Mouse (Mus musculus) neural tube, embryonic 14.5 days (tissue): ENCODE measurements at regions not wholly inside any gene's neighbourhood (a gene's known extent, or its start where the extent isn't known, plus 50 kb on each side); places are given as distances from the start of the nearest gene placed in this dataset.

ENCODE experiments used
- ATAC-seq: fragments of 200-750 bp; cut with Nextera tagmentation; 2 replicates; pipeline ENCODE4 v1.8.0; 2017; ENCODE audit warnings: low read depth, mild to moderate bottlenecking, moderate TSS enrichment, moderate library complexity
- H3K27ac ChIP-seq: fragments of 300-500 bp; sonication (generic); 2 replicates; pipeline ENCODE4 v1.5.1; 2014; ENCODE audit warnings: low read depth, mild to moderate bottlenecking, control low read depth, low read length, moderate library complexity, mixed read lengths
- H3K27me3 ChIP-seq: fragments of 300-500 bp; sonication (generic); 2 replicates; pipeline ENCODE4 v1.6.1; 2014; ENCODE audit warnings: low read length; ENCODE audit not compliant: control insufficient read depth, insufficient read depth
- H3K36me3 ChIP-seq: fragments of 300-500 bp; sonication (generic); 2 replicates; pipeline ENCODE4 v1.6.1; 2014; ENCODE audit warnings: low read length, mixed read lengths; ENCODE audit not compliant: control insufficient read depth, insufficient read depth
- H3K4me1 ChIP-seq: fragments of 300-500 bp; sonication (generic); 2 replicates; pipeline ENCODE4 v1.6.1; 2014; ENCODE audit warnings: low read length; ENCODE audit not compliant: control insufficient read depth, insufficient read depth
- H3K4me2 ChIP-seq: fragments of 300-500 bp; sonication (generic); 2 replicates; pipeline ENCODE4 v1.6.1; 2014; ENCODE audit warnings: mild to moderate bottlenecking, low read depth, low read length, control low read depth
- H3K4me3 ChIP-seq: fragments of 300-500 bp; sonication (generic); 2 replicates; pipeline ENCODE4 v1.5.1; 2014; ENCODE audit warnings: low read depth, low read length, control low read depth, mixed read lengths
- H3K9ac ChIP-seq: fragments of 300-500 bp; sonication (generic); replicated peaks from 2 replicates; pipeline ENCODE4 v1.6.1; 2014; ENCODE audit warnings: low read depth, mild to moderate bottlenecking, control low read depth, low read length, mixed read lengths
- H3K9me3 ChIP-seq: fragments of 300-500 bp; sonication (generic); 2 replicates; pipeline ENCODE4 v1.6.1; 2016; ENCODE audit warnings: low read length; ENCODE audit not compliant: control insufficient read depth
- WGBS: fragments of 180-500 bp; shearing (Covaris S2); extraction: QIAGEN DNeasy Blood & Tissue Kit; methylation state at CpG from one replicate; pipeline ENCODE4 v1.1.7; 2014; 5-methylcytosine and 5-hydroxymethylcytosine counted together

DNA sequence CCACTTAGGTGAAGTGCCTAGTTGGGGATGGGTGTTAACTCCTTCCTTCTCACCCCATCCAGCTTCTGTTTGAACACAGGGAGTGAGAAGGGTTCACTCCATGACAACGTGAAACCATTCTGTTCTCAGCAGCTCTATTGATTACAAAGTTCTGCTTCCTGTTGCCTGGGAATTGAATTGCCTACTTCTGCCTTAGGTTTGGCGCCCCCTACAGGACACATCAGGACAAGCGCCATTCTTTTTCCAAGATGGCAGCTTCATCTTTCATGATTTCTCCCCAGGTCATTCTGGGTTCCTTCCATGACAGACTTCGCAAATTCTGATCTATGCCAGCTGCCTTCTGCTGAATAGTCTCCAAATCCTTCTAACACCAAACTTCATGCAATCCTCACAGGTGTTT, 371.5 kb downstream of the Lrig3 start:
- Histone ChIP-seq H3K36me3 (no peaks in the 10 kb centered on the region), H3K27me3 (no peaks in the 10 kb centered on the region), H3K9ac (no peak overlapping the region), H3K4me1 (no peaks in the 10 kb centered on the region), H3K4me3 (no peak overlapping the region), H3K9me3 (no peaks in the 10 kb centered on the region), H3K27ac (no peak overlapping the region), H3K4me2 (no peak overlapping the region)
- ATAC-seq: no peak
- WGBS: 75% methylated on average over 4 of the region's 4 CpGs

GRCm38 (mm10) chr10:126333786-126334185, 367.8 kb downstream of the Lrig3 start:
- no peaks in the 10 kb centered on the region for H3K27me3 ChIP-seq
- no peaks in the 10 kb centered on the region for H3K4me1 ChIP-seq
- H3K4me3 ChIP-seq: no peak overlapping the region
- H3K27ac ChIP-seq: no peak overlapping the region
- H3K9me3 ChIP-seq: no peaks in the 10 kb centered on the region
- no peak overlapping the region for H3K9ac ChIP-seq
- H3K4me2 ChIP-seq: no peak overlapping the region
- ATAC-seq: no peak
- 87% methylated on average over 5 of the region's 5 CpGs for WGBS
- no peaks in the 10 kb centered on the region for H3K36me3 ChIP-seq

DNA sequence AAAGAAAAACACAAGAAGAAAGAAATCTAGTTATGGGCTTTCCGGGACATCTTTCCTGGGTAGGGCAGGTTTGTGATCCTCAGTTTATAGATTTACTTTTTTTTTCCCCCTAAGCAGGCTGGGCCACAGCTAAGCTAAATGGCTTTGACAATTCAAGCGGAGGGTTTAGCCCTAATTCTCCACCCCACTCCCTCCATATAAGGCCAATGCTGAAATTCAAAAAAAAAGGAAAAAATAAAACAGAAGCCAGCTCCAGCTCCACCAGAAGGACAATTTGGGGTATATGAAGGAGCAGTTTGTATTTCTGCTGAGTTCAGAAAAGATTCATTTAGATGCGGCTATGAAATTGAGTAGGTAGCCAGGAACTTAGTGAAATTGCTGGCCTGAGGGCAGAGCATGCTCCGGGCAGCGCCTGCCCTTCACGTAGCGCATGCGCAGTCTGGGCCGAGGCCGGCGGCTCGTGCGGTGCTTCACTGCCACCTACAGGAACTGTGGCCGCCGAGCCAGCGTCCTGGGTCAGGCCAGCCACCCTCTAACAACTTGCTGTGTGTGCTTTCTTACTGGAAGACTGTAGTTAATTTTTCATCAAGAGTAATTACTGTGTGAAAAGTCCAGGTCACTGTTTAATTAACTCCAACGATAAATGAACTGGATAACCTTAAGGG, 364.5 kb downstream of the Lrig3 start:
- Histone ChIP-seq H3K9ac (no peak overlapping the region), H3K36me3 (no peaks in the 10 kb centered on the region), H3K27ac (no peak overlapping the region), H3K4me3 (no peak overlapping the region), H3K4me1 (no peaks in the 10 kb centered on the region), H3K9me3 (no peaks in the 10 kb centered on the region), H3K27me3 (no peaks in the 10 kb centered on the region), H3K4me2 (peak overlapping the region; percentile 24; the same call in 1 of the 2 replicates)
- whole genome bisulfite sequencing: 6% methylated on average over 17 of the region's 17 CpGs
- peak; percentile 90 for ATAC-seq

GRCm38 (mm10) chr10:126320831-126321230, 354.9 kb downstream of the Lrig3 start:
- Histone ChIP-seq H3K4me2 (no peak overlapping the region), H3K9me3 (no peaks in the 10 kb centered on the region), H3K27me3 (no peaks in the 10 kb centered on the region), H3K4me3 (no peak overlapping the region), H3K4me1 (no peaks in the 10 kb centered on the region), H3K27ac (no peak overlapping the region), H3K9ac (no peak overlapping the region), H3K36me3 (no peaks in the 10 kb centered on the region)
- ATAC-seq: no peak
- WGBS: 76% methylated on average over 9 of the region's 9 CpGs

DNA sequence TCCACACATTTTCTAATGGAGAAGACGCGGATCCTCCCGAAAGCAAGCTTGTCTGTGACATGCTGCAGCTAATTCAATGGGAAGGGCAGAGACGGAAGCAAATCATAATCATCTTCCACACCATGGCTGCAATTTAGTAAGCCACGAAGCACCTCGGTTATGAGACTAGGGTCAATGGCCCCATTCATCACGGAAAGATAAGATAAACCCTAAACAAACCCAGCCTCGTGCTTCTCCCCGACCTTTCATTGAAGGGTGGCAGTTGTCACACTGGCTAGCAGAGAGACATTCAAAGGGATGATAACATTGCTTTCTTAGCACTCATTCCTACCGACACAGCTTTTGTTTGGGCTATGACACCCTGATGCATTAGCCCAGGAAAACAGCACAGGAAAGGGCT, 353.8 kb downstream of the Lrig3 start:
- Histone ChIP-seq H3K4me3 (no peak overlapping the region), H3K27me3 (no peaks in the 10 kb centered on the region), H3K27ac (no peak overlapping the region), H3K36me3 (no peaks in the 10 kb centered on the region), H3K4me1 (no peaks in the 10 kb centered on the region), H3K9me3 (no peaks in the 10 kb centered on the region), H3K9ac (no peak overlapping the region), H3K4me2 (no peak overlapping the region)
- no peak for ATAC-seq
- 77% methylated on average over 10 of the region's 10 CpGs for WGBS

DNA sequence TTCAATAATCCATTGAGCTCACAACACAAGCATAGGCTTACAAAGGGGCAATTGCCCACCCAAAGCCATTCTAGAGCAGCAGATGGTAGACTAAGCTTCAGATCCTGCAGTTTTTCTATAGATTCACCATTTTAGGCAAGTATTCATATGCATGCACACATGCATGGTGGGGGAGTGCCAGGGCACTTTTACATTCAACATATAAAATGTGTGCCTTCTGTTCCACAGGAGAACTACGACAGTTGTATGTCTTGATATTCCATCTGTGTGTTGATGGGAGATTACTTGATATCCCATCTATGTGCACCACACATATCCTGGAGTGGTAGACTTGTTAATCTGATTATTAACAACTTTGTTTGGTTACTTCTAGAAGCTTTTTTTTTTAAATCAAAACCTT, 334.0 kb downstream of the Lrig3 start:
- H3K9ac ChIP-seq: no peak overlapping the region
- H3K4me1 ChIP-seq: no peaks in the 10 kb centered on the region
- H3K4me3 ChIP-seq: no peak overlapping the region
- no peaks in the 10 kb centered on the region for H3K36me3 ChIP-seq
- no peak overlapping the region for H3K27ac ChIP-seq
- H3K9me3 ChIP-seq: no peaks in the 10 kb centered on the region
- H3K27me3 ChIP-seq: no peaks in the 10 kb centered on the region
- H3K4me2 ChIP-seq: no peak overlapping the region
- ATAC-seq: no peak
- WGBS: 93% methylated on average over 1 of the region's 1 CpGs

DNA sequence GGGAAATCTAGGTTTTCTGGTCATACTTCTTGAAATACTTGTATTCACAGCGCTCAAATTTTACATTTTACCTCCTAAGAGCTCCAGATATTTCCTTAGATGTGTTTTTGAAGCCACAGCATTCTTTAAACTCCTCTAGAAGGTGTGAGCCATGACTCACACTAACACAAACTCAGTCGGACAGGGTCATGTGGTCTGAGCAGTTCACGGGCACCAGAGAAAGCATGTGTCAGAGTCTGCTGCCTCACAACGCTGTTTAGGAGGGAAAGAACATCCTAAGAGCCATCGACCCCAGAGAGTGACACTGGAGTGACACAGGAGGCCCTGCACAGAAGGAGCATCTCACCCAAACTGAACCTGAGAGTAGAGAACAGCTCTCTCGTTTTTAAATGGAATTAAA, 332.2 kb downstream of the Lrig3 start:
- ATAC-seq: no peak
- Histone ChIP-seq H3K27ac (no peak overlapping the region), H3K9ac (no peak overlapping the region), H3K4me2 (no peak overlapping the region), H3K4me3 (no peak overlapping the region), H3K36me3 (no peaks in the 10 kb centered on the region), H3K4me1 (no peaks in the 10 kb centered on the region), H3K9me3 (no peaks in the 10 kb centered on the region), H3K27me3 (no peaks in the 10 kb centered on the region)
- WGBS: 81% methylated on average over 6 of the region's 6 CpGs

DNA sequence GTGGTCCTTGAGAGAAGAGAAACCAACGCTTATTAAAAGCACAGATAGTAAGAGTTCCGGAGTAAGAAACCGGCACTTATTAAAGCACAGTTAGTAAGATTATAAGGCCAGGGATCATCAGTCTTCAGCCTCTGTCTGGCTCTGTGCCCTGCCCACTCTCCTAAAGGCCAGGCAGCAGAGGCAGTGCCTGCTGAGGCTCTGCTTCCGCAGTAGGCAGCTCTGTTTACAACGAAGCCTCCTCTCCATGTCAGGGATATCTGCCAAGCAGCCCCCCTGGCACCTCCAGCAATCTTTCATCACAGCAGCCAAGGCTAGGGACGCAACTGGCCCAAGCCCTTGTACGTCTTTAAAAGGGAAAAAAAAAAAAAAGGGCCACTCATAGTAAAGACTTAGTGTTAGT, 329.9 kb downstream of the Lrig3 start:
- ATAC-seq: no peak
- Histone ChIP-seq H3K9me3 (no peaks in the 10 kb centered on the region), H3K4me2 (no peak overlapping the region), H3K36me3 (no peaks in the 10 kb centered on the region), H3K9ac (no peak overlapping the region), H3K27me3 (no peaks in the 10 kb centered on the region), H3K4me1 (no peaks in the 10 kb centered on the region), H3K4me3 (no peak overlapping the region), H3K27ac (no peak overlapping the region)
- 84% methylated on average over 7 of the region's 7 CpGs for WGBS

DNA sequence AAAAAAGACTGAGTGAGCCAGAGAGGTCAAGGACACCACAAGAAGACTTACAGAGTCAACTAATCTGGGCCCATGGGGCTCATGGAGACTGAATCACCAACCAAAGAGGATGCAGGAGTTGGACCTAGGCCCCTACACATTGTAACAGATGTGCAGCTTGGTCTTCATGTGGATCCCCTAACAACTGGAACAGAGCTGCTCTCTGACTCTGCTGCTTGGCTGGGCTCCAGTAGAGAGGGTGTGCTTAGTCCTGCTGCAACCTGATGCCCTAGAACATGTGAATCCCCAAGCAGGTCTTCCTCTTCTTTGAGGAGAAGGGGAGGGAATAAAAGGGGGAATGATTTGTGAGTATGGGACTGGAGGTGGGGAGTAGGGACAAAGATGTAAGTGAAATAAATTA, 325.8 kb downstream of the Lrig3 start:
- H3K4me2 ChIP-seq: no peak overlapping the region
- H3K36me3 ChIP-seq: no peaks in the 10 kb centered on the region
- ATAC-seq: no peak
- no peaks in the 10 kb centered on the region for H3K27me3 ChIP-seq
- H3K27ac ChIP-seq: no peak overlapping the region
- H3K9me3 ChIP-seq: no peaks in the 10 kb centered on the region
- no peaks in the 10 kb centered on the region for H3K4me1 ChIP-seq
- no peak overlapping the region for H3K4me3 ChIP-seq
- no peak overlapping the region for H3K9ac ChIP-seq
